Mouse (Mus musculus) hindlimb bud, embryonic 11.5 days (tissue): ENCODE measurements at regions not wholly inside any gene's neighbourhood (a gene's known extent, or its start where the extent isn't known, plus 50 kb on each side); places are given as distances from the start of the nearest gene placed in this dataset.

Experiments
- DNase-seq: peaks from one replicate; pipeline ENCODE4 v3.0.0-alpha.2; 2012; ENCODE audit warnings: low read depth, low spot score; ENCODE audit errors: extremely low spot score

GRCm38 (mm10) chr1:137786653-137787052 lies 388.9 kb downstream of the Ptprc start:
- DNase-seq, result no peak

GRCm38 (mm10) chr1:137774586-137774985 lies 400.9 kb downstream of the Ptprc start:
- peak; percentile 67 for DNase-seq

DNA sequence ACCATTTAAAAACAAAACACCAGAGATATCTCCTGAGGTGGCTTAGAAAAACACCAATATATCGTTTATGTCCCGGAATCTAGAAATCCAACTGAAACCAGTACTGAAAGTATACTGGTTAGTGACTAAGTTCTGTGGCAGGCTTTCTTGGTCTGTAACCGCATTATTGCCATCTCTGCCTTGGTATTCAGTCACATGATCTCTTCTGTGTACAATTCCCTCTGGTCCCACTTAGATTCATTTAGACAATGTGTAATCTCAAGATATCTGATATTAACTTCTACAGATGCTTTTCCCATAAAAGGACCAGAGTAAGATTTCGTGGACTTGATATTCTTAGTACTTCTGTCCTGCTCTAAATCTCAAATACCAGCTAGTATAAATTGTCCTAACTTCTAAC lies 414.7 kb downstream of the Ptprc start:
- no peak for DNase-seq

- DNase-seq, result no peak
These were observed 424.0 kb downstream of the Ptprc start for GRCm38 (mm10) chr1:137751446-137751961.

- no peak for DNase-seq
These were observed 424.6 kb downstream of the Ptprc start for GRCm38 (mm10) chr1:137750894-137751293.

DNA sequence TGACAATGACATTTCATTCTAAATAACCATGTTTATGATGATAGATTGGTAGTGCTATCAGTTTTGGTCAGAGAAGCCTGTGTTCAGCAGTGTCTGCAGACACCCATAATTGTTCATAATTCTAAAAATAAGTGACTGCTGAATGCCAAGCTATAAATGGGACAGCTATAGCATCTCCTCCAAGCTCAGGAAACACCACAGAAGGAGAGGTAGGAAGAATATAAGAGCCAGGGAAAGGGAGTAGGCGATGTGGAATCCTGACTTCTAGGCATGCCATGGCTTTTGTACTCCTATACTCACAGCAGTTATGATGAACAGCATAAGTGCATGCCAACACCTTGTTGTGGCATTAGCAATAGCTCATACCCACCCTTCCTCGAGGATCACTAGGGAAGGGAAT lies 429.4 kb downstream of the Ptprc start:
- no peak for DNase-seq

DNA sequence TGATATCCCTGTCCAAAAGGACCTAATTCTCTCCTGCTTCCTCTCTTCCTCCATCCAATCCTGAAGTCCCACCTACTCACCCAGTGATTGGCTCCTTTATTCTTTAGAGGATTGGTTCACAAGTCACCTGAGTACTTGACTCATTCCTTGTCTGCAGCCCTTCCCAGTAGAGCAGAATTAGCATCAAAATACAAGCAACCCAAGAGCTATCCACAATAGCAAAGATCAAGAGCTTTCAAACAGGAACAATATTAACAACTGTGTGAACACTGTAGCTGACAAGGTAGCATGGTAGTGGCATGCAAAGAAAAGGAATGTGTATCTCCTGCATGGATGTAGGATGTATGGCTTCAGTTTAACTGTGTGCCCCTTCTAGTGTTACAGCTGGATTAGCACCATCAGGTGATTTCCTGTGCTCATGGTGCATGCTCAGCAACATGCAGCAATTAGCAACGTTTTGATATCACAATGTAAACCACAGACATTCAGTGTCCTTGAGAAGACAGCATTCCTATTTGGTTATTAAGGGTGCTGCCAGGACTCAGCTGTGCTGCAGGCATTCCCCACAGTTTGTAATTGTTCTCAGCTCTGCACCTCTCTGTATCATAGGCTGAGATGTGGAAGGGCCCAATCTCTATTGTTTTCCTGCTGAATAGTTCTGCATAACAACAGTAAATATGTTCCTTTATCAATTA lies 437.2 kb downstream of the Ptprc start:
- no peak for DNase-seq

GRCm38 (mm10) chr1:137703882-137704281 lies 471.6 kb downstream of the Ptprc start:
- no peak for DNase-seq

GRCm38 (mm10) chr1:137698876-137699275 lies 476.6 kb downstream of the Ptprc start:
- DNase-seq, result no peak

DNA sequence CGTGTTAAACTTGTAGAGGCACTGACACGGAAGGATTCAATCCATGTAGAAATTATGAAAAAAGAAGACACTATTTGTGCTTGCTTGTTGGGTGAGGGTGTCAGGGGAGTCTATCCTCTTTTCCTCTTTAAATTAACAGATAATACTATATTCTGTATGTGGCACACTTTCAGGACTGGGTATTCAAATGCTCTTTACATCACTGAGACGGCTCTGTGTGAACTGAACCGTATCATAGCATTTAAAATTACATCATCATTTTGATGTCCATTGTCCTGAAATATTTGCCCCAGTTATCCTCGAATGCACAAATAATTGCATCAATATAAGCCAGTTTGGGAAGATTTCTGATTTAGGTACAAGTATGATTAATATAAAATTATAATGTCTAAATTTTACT lies 478.2 kb downstream of the Ptprc start:
- DNase-seq, result no peak

GRCm38 (mm10) chr1:137696796-137697195 lies 478.7 kb downstream of the Ptprc start:
- no peak for DNase-seq

GRCm38 (mm10) chr1:137695751-137696150 lies 479.8 kb downstream of the Ptprc start:
- no peak for DNase-seq

GRCm38 (mm10) chr1:137692525-137692924 lies 483.0 kb downstream of the Ptprc start:
- DNase-seq, result no peak

DNA sequence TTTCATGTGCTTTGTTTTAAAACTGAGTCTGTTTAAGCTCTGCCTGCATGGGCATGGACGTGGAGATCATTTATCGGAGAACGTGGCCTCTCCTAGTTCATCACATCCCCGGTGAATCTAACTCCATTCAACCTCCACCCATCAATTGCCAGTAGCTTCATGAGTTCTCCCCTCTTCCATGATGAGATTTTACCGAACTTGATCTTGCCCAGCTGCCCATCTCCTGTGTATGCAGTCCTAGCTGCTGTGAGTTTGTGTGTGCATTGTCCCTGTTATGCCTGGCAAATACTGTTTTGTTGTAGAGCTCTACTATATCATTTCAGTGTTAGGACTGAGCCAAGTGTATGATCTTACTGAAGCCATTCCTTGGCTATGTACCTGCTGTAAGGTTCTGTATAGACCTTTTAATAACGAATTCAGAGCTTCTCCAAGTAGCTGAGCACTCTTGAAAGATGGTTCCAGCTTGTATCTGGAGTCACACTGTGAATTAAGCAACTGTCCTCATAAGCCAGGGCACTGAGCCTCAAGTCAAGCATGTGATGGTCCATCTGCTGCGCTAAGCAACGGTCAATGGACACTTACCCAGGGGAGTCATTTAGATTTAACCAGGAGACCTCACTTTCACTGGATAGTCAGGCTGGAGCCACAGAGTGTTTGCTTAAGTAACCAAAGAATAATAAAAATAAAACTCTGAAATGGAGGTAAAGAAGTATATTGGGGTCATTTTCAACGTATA lies 484.5 kb downstream of the Ptprc start:
- no peak for DNase-seq

DNA sequence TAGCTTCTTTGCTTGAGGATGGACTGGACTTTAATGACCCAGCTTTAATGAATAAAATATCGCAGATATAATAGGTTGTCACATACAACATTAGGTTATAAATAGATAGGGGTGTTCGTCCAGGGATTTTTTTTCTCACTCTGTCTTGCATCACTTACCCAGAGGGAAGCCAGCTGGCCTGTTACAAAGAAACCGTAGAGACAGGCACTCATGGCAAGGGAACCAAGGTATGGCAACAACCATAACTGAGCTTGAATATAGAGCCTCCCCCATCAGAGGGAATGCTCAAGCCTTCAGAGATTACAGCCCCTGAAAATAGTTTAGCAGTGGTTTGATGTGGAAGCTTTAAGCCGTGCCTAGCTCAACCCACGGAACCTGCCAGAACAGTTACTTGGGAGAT lies 504.9 kb downstream of the Ptprc start:
- no peak for DNase-seq

- DNase-seq, result no peak
These were observed 505.7 kb downstream of the Ptprc start for GRCm38 (mm10) chr1:137669849-137670248.

GRCm38 (mm10) chr1:137658141-137658540 lies 517.4 kb downstream of the Ptprc start:
- no peak for DNase-seq

DNA sequence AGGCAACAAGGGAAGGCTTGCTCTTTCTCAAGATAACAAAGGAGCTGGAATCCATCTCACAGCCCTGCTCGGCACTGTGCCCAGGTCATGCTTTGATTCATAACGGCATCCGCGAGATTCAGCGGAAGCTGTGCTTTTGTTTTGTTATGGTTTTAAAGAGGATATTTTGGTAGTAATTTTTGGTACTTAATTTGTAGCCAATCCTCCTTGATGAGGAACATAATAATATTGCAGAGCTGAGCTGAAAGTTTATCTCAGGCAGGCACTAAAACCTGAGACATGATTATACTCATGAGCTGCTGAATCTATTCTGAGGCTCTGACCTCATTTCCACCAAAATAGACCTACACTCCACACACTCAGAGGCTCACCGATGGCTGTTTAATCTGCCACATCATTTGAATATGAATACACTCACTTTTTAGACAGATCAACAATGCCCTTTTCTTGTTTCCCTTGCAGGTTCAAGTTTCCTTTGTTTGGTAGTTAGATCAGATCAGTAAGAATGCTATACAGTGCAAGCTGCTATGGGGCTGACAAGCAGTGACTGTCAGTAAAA lies 518.5 kb downstream of the Ptprc start:
- DNase-seq, result no peak

DNA sequence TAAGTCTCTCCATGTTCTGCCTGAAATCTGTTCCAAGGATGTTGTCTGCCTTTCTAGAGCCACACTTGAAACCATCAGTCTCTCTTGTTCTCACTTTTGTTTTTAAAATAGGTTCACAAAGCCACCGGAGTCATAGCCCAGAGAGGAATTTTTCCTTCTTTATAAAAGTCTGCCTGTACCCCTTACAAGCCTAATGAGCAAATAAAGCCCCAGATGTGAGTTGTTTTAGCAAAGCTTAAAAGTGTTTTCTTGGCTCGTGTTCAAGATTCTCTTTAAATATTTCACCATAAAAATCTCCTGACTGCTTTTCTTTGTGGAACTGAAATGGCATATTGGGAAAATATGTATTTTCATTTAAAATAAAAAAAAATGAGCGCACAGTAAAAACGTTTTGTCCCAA lies 521.3 kb downstream of the Ptprc start:
- DNase-seq, result no peak

DNA sequence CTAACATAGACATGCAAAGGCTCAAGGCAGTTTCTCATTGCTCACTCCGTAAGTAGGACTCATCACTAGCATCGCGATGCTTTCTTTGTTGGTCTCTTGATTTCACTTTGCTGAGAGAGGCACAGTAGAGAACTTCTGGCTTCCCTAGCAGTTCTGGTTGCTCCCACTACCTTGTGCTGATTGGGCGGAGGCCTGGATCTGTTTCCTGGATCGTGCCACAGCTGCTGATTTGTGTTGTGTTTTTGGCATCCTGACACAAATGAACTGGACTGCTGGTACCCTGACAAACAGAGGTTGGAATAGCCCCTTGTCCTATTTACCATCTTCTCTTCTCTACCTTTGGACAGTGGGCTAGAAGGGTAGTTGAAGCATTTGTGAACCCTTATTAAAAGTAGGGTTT lies 522.0 kb downstream of the Ptprc start:
- no peak for DNase-seq

GRCm38 (mm10) chr1:137650629-137651028 lies 524.9 kb downstream of the Ptprc start:
- no peak for DNase-seq

DNA sequence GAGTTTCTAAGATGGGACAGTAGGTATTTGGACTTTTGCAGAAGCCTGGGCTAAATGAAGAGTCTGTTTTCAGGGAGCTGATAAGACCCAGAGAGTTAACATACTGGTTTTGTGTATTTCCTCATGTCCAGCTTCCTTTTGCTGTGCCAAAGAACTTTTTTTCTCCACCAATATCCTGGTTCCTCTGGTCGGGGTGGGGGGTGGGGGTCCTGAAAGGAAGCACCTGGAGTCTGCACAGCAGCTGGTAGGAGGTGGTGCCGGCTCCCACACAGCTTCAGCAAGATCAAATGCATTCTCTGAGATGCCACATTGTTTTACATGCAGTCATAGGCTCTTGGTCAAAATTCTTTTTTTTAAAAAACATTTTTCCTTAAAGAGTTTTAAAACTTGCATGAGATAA lies 525.4 kb downstream of the Ptprc start:
- no peak for DNase-seq
